Mouse (Mus musculus) bone marrow, adult 2 months (tissue): Measurements from ENCODE around the gene Atp5j.

Experiments
- CTCF ChIP-seq: fragments of 200-500 bp; IDR thresholded peaks from 2 replicates; pipeline ENCODE4 v1.5.1; 2011; ENCODE audit warnings: low read length, control low read depth; ENCODE audit not compliant: control insufficient read depth, insufficient read depth
- POLR2A ChIP-seq: fragments of 200-500 bp; IDR thresholded peaks from 2 replicates; pipeline ENCODE4 v1.6.1; 2011; ENCODE audit warnings: low read depth, mild to moderate bottlenecking, control low read depth, low read length, borderline replicate concordance; ENCODE audit not compliant: control insufficient read depth

DNA sequence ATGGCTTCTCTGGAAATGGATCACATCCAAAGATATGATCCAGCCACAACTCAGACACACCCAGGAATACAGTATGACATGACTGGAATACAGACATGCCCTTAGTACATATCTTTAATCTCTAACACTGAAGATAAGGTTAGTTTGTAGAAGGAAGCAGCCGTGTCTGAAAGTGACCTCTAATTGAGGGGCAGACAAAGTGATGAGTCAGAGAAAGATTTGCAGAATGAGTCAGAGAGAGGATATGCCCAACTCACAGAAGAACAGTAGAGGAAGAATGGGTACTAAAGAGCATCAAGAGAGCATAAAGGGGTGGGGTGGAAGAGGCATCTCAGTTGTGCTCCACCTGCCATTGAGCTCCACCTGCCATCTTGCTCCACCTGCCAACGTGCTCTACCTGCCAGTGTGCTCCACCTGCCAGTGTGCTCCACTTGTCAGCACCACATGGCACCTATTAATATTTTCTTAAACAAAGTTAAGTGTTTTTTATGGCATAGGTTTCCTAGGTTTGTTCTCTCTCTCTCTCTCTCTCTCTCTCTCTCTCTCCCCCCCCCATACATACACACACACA is 44.7 kb downstream of the Atp5j start:
- TF ChIP-seq CTCF = no peak
- TF ChIP-seq POLR2A = no peak
